Mouse (Mus musculus) mature B cell (primary cell): ENCODE measurements around the gene Wfikkn2.

ENCODE experiments used
- in situ Hi-C: fragments of 300-500 bp; cut with MboI; formaldehyde crosslinking; loops from 2 replicates; pipeline ENCODE4 v1.14.3; 2019

Wfikkn2 gene

DNA sequence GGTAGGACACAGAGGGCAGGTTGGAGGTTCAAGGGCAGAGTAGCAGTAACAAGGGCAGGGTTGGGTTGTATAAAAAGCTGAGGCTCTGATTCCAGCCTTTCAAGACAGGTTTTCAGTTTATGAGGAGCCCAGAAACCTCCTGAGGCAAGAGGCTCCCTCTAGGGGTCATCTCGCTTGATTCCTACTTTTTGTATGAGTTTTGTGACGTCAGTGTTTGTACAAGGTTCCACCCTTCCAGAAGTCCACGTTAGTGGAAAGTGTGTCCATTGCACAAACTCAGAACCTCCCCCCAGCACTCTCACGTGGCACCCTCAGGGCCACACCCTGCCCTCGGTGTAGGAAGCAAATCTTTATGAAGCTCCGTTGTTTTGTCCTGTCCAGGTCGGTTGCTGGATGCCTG lies 19.8 kb downstream of the Wfikkn2 start:
- in situ Hi-C loops, result no loop called here

DNA sequence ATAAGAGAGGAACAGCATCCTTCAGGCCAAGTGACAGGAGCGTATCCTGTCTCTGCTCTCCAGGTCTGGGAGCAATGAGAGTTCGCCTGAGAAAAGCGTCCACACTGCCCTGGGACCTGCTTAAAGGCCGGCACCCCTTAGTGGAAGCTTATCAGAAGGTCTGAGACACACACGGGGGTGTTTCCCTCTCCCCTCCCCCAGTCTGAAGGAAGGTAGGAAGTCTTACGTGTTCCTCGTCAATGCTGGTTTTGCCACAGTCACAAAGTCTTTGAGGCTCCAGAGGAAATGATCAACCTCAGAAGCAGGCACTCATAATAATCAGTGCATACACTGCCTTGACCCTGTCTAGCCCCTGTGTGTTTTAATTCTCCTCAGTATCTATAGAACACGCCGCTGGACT lies 22.3 kb downstream of the Wfikkn2 start:
- in situ Hi-C loops, result loop anchor here (5.0 kb wide), 1 partner anchor 91 kb away; no protein-coding TSS in a partner anchor

DNA sequence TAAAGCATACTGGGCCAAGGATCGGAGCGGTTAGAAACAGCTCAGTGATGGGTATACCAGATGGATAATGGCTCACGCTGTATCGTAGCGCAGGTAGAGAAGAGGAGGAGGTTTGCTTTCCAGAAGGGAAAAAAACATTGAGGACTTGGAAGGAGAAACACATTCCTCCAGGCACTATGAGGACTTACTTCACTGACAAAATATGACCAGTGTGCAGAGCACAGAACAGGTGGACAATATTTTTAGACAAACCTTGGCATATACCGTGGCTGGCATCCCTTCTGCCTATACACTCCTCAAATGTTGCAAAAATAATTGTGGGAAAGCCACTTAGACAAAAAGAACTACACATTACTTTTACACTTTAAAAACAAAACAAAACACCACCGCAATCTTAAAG lies 24.5 kb downstream of the Wfikkn2 start:
- in situ Hi-C loops, result loop anchor here (5.0 kb wide), 1 partner anchor 89 kb away; no protein-coding TSS in a partner anchor

DNA sequence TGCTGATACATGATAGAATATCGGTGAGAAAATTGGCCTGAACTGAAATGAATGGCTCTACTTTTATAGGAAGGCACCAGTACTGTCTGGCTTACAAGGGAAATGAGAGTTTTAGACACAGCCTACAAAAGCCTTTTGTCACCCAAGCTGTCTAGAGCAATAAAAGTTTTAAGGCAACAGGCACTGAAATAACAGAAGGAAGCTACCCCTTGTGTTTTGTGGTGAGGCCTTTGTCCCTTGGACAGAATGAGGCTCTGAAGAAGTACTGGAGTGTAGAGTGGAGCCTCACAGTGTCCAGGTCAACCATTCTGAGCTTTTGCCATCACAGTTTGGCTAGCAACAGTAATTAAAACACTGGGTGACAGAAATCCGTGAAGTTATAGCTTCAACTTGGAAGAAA lies 29.6 kb downstream of the Wfikkn2 start:
- in situ Hi-C loops, result no loop called here

DNA sequence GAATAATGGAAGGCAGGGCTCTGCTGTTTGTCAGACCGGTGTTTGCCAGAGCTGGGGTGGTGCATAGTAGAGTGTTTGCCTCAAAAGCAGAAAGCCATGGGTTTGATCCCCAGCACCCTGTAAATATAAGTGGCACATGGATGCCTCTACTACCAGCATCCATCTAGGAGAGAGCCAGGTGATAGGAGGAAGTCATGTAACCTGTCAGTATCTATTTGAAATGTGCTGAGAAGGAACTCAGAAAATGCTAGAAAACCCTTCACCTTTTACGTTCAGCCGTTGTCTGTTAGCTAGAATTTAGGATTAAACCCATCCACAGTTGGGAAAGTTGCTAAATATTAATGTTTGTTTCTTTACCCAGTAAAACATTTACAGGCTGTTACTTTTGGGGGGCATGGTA lies 30.2 kb downstream of the Wfikkn2 start:
- in situ Hi-C loops, result no loop called here

DNA sequence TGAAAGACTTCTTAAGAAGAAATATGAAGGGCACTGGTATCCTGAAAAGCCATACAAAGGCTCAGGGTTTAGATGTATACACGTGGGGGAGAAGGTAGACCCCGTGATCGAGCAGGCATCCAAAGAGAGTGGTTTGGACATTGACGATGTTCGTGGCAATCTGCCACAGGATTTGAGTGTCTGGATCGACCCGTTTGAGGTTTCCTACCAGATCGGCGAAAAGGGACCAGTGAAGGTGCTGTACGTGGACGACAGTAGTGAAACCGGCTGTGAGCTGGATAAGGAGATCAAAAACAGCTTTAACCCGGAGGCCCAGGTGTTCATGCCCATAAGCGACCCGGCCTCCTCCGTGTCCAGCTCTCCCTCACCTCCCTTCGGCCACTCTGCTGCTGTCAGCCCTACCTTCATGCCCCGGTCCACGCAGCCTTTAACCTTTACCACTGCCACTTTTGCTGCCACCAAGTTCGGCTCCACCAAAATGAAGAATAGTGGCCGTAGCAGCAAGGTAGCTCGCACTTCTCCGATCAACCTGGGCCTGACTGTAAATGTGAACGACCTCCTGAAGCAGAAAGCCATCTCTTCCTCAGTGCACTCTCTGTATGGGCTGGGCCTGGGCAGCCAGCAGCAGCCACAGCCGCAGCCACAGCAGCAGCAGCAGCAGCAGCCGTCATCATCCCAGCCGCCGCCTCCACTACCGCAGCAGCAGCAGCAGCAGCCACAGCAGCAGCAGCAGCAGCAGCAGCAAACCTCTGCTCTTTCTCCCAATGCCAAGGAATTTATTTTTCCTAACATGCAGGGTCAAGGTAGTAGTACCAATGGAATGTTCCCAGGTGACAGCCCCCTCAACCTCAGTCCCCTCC lies 31.8 kb downstream of the Wfikkn2 start:
- in situ Hi-C loops, result no loop called here

DNA sequence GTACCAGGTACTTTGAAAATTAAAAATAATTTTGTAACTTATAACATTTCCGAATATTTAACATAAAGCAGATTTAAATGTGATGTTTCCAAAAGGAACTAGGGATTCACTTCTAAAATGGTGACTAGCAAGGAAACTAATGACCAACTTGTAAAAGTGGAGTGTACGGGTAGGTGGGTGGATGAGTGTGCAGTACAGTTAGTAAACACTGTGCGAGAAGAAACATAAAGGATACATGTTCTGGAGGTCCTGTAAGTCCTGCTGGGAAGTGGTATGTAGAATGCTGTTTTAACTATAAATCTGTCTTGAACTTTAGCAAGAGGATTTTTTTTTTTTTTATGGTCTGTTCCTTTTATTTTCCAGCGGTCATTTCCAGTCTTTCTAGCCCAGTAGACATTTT lies 32.8 kb downstream of the Wfikkn2 start:
- in situ Hi-C loops, result no loop called here

DNA sequence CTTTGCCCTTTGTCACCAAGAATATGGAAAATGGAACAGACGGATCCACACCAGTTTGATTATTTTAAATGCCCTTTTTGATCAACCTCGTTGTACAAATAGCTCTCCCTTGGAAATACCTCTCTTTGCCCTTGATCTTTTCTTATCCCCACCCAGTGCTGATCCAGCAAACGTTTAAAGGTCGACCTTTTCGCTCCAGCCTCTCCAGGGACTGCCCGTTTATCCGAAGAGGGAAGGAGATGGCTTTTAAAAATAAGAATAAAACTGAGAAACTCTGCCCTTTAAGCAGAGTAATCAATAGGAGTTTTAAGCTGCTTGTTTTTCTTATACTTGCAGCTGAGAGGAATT lies 33.3 kb downstream of the Wfikkn2 start:
- in situ Hi-C loops, result no loop called here

DNA sequence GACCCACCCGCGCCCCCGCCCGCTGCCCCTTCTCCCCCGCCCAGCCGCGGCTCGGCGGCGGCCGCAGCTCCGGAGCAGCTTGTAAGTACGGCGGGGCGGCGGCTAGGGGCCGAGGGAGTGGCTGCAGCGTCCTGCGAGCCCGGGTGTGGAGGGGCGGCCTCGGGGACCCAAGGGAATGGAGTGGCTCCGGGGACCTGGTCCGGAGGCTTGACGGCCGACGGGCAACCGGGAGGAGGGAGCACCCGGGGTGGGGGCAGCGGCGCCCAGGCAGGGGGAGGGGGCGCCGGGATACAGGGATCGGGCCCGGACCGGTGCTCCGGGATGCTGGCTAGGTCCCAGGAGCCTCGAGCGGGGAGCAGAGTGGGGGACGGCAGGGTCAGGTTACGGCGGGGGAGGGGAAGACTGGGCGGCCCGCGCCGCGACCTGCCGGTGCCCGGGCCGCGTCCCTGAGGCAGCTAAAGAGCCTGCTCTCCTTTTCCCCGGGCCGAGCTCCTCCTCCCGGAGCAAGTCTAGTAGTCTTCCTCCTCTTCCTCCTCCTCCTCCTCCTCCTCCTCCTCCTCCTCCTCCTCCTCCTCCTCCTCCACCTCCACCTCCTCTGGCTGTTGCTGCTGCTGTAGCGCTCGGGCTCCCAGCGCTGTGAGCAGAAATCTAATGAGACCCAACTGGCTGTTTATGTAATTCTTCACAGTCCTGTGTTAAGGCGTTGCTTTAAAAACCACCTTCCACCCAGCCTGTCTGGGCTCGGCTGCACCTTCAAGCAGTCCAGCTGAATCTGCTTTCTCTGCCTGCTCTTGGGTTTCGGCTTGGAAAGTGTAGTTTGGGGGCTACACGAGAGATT lies 33.9 kb downstream of the Wfikkn2 start:
- in situ Hi-C loops, result no loop called here

DNA sequence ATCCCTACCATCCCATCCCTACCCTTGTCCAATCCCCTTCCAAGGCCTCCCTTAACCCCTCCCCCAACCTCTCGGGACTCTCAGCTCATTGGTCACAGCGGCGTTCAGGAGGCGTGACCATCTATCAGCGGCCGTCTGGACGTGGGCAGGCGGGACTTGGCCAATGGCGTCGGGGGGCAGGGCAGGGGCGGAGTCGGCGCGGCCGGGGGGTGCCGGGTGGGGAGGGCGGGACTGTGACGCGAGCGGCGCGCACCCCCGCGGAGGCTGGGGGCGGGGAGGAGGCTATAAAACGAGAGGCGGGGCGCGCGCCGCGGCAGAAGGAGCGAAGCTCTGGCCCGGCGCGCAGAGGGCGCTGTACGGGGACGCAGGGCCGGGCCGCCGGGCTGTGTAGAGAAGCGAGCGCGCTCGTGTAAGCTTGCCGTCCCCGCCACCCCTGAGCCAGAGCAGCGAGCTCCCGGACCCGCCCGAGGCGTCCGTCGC lies 34.6 kb downstream of the Wfikkn2 start, which contains the start of gene Tob1:
Gene Tob1 (plus strand): TSS at position 331 of the 480 bp plus-strand sequence.
- in situ Hi-C loops, result no loop called here

DNA sequence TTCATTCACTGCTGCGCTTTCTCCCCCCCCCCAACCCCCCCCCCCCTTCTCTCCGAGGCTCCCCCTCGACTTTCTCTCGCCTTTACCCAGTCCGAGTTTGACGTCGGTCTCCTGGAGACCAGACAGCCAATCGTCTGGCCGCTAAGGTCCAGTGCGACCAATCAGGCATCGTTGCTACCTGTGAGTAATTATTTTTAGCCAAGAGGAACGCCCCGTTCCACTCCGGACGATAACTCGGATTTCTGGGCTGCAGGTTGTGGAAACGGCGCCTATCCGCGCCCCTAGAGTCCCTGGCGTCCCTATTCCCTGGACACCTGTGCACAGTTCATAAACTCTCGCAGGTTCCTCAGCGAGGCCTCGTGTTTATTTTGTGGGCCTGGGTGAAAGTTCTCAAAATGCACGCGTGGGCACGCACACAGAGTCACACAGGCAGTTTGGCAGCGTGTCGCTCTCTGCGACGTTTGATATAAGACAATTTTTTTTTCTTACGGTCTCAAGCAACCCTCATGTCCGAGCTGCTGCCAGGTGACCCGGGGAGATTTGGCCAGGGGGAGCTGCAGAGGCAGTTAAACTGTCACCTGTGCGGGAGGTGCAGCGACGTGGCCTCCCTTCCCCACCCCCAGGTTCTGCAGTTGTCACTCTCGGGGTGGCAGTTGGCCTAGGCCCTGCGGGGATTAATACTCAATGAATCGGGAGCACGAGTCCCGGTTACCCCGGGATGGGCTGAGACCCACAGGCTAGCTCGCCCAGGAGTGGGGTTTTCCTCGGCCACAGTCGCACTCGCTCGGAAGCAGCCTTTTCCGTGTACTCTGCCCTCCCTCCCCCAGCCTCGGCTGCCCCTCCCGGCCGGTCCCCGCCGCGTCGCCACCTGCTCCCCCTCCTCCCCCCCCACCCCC lies 35.4 kb downstream of the Wfikkn2 start:
- in situ Hi-C loops, result no loop called here

DNA sequence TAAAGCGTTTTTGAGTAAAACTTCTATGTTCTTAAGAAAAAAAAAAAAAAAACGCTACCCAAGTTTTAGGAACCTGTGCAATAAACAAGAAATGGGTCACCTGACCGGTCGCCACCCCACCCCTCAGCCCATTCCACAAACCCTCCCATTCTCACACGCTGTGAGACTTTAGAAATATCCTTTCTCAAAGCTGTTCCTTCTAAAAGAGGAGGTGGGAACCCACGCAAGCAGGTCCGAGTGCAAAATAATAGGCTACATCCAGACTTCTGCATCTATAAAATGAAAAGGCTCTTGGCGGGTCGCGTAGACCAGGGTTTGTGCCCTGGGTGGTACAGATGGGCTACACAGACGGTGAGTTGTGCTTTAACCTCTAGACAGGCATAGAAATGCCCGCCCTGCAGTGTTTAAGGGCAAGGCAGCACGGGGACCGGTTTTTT lies 36.1 kb downstream of the Wfikkn2 start:
- in situ Hi-C loops, result no loop called here

DNA sequence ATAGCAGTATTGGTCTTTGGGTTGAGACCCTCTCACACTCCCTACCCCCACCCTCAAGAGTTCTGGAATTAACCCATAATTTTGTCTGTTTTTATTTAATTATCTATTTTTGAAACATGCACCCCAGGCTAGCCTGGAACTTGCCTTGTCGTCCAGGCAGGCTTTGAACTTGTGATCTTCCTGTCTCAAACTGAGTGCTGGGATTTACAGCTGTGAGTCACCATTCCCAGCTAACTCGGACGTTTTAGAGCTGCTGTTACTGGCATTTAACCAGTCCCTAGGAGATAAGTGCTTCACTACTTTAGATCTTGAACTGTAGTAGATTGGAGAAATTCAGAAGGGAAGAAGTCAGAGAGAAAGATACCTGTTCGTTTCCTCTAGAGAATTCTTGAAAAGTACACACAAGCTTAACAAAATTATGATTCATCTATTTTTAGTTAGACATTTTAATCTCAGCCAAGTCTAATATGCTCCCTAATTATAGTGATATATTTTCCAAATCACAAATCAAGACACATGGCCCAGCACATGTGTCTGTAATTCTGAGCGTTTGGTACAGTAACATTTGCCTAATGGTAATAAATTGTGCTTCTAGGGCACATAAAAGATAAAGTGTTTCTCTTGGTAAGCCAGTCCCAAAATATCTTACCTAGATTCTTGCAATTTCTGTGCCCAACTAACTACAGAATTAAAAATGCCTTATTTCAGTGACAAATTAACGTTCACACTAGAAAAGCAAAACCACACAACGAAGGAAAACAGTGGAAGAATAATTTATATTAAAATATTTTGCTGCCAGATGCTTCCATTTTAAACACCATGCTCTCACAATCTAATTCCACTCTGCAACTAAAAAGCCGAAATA lies 36.8 kb downstream of the Wfikkn2 start:
- in situ Hi-C loops, result no loop called here

DNA sequence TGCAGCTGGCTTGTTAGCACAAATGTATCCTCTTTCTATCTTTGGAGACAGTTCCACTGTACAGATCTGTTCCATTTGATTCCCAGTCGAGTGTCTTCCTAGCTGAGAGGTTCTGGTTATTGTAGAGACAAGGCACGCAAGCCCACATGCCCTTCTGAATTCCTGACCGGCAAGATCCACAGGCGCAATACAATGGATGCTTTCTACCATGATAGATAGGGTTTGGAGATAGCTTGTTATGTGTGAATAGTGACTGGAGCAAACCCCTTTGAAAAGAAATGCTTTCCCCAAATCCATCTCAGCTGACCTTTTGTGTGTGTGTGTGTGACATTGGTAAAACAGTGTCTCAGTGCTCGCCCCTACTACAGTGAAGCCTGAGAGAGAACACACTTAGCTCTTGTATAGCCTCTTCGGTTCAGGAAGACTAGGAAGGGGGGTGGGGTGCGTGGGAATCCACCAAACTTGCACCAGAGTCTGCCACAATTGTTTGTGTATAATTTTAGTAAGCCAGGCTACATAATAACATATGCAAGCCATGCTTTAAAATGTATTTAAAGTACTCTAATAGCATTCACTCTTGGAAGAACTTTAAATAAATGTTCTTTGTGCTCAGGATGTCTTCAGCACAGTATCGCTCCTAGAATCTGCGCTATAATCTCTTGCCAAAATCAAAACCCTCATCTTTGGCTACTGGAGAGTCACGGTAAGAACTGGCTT lies 39.2 kb downstream of the Wfikkn2 start:
- in situ Hi-C loops, result no loop called here

DNA sequence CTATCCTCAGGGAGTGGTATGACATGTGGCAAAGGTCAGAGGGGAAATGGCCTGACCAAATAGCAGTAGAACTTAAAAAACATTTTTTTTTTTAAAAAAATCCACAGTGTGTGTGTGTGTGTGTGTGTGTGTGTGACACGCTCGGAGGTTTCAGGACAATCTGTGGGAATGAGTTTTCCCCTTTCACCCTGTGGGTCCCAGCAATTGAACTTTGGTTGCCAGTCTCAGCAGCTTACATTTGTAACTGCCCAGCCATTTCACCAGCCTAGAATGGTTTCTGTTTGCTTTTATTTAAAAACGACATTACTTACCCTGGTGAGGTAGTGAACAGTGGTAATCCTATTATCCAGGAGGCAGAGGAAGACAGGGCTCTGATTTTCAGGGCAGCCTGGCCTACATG lies 42.7 kb downstream of the Wfikkn2 start:
- in situ Hi-C loops, result no loop called here

DNA sequence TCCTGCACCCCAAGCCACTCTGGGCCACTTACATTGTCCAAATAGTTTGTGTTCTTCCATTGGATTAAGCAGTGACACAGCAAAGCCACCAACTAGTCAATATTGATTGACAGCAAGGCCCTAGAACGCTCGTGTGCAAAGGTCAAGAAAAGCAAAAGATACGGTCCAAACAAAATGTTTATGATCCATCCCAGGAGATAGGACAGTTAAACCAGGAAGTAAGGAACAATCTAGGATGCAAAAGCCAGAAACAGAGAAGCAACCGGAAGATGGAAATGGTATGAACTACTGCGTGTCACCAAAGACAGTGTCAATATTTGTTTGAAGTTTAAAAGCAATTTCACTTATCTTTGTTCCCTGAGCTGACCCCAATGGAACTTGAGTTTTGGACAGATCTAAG lies 43.7 kb downstream of the Wfikkn2 start:
- in situ Hi-C loops, result no loop called here

DNA sequence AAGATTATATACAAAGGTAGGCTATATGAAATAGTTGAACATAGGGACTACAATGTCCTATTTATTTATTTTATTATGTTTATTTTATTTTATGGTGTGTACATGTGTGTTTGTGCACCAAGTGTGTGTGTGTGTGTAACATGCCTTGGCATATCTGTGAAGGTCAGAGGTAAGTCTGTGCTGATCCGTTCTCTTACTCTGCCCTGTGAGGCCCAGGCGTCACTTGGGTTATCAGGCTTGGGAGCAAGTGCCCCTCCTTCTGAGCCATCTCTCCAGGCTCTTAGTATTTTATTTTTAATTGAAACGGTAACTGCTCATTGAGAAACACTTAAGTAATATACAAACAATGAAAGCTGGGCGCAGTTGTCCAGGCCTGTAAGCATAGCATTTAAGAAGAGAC lies 45.4 kb downstream of the Wfikkn2 start:
- in situ Hi-C loops, result no loop called here

DNA sequence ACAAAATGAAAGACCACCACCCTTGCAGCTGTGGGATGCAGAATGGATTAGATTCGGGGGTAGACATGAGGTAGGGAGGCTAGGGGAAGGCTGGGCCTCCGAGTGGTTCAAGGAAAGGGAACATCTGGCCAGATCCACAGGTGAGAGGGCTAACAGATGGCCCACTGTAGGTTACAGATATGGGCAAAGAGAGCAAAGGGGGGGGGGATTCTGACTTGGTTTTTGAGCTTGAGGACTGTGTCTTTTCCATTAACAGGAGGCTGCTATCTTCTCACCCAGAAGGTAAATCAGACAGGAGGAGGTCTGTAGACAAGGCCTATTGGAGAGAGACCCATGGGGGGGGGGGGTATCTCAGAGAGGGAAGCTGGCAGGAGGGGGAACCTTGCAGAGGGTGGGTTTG lies 46.0 kb downstream of the Wfikkn2 start:
- in situ Hi-C loops, result no loop called here

DNA sequence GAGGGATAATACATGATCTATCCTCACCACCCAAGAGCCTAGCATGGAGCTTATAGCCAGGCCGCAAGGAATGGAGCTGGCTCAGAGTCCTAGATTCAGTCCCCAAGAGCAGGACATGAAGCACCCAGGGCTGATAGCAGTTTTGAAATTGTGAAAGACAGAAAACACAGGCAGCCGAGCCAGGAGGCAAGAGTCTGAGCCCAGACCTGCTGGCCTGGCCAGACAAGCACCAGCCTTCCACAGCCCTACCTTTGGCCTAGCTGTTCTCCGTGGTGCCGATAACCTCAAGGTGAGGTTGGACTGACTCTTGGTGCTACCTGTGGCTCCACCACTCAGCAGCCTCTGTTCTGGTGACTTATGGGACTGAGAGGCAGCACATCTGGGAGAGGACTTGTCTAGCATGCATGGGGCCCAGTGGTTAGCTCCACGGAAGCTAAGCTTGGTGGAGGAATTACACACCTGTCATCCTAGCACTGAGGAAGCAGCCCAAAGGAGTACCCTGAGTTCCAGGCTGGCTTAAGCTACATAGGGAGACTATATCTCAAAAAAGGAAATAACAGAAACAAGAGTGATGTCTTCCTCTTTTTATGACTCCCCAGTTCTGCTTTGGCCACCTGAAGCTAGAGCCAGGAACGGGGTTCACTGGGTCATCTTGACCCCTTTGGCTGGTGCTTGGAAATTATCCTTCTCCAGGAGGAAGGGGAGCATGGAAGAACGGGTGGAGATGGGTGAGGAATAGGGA lies 47.2 kb downstream of the Wfikkn2 start:
- in situ Hi-C loops, result no loop called here
